Mouse (Mus musculus): ENCODE measurements at regions not wholly inside any gene's neighbourhood (a gene's known extent, or its start where the extent isn't known, plus 50 kb on each side); places are given as distances from the start of the nearest gene placed in this dataset.

GRCm38 (mm10) chr2:144164102-144164501 lies 106.4 kb upstream of the Mgme1 start:
- TF ChIP-seq CTCF (IDR thresholded peaks at IDR 0.05) (no peak), POLR2A (IDR thresholded peaks at IDR 0.05; ENCODE audit: insufficient read depth, low read depth, low read length) (no peak), EP300 (IDR thresholded peaks at IDR 0.05; ENCODE audit: insufficient read depth, low read depth, low read length) (no peak)

Data from heart, adult 2 months (tissue).